Mouse (Mus musculus): Measurements from ENCODE around the gene Taok3. TPM values are rescaled to one million over a fixed set of nuclear protein-coding genes. Genes with fewer than 3 reads are reported as not detected.

Taok3 gene
- total RNA-seq, 2 experiments from 2014 or later: 67.6 to 68.7 TPM

- DNase-seq (ENCODE audit: extremely low spot score in 1 of 2, low spot score in 2 of 2): peak in 1 of 2 experiments; percentile 59
- intact Hi-C loops (cut with DNase I): loop anchor here (5.0 kb wide), 2 partner anchors 127 to 157 kb away; no protein-coding TSS in a partner anchor
Measured at GRCm38 (mm10) chr5:117115193-117115767, 4.6 kb upstream of the Taok3 start.

DNA sequence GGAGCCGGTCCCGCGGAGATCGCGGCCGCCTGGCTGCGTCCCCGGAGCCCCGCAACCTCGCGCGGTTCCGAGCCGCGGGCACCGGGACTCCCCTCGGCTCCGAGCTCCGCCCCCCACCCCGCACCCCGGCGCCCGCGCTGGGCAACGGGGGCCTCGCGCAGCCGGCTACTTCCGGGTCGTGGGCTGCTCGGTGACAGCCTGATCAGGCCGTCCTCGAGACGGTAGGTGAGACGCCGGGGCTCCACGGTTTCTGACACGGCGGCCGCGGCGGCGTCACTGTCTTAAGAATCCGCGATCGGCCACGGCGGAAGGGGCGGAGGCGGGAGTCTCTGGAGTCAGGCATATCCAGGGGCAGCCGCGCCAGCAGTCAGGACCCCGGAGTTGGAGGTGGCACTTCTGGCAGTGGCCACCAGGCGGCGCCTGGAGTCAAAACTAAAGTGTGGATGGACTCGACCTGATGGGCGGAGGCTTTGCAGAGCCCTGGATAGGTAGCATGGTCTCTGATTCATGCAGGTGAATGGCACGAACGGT lies 4.0 kb upstream of the Taok3 start, which contains the start of gene Suds3:
Suds3 (minus strand) TSS at position 278 of the 531 bp plus-strand sequence.
- DNase-seq (ENCODE audit: extremely low spot score in 1 of 2, low spot score in 2 of 2): peak; percentile 94 to 96
- intact Hi-C loops (cut with DNase I): loop anchor here (5.0 kb wide), 2 partner anchors 126 to 156 kb away; no protein-coding TSS in a partner anchor

DNA sequence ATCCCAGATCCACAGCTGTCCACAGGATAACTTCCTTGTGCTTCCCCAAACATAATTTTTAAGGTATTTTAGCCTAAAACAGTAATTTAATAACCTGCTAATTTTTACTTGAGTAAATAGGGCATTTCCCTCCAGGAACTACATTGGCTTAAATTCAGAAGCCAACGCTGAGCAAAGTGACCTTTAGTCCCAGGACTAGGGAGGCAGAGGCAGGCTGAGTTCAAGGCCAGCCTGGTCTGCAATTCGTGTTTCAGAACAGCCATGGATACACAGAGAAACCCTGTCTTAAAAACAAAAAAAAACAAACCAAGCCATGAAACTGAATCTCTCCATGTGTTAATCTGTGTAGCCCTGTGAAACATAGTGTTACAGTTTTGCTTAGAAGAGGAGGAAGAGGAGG lies 3.3 kb upstream of the Taok3 start:
- intact Hi-C loops (cut with DNase I): loop anchor here (5.0 kb wide), 2 partner anchors 126 to 156 kb away; no protein-coding TSS in a partner anchor
- DNase-seq (ENCODE audit: extremely low spot score in 1 of 2, low spot score in 2 of 2): no peak

- intact Hi-C loops (cut with DNase I): loop anchor here (5.0 kb wide), 2 partner anchors 125 to 155 kb away; no protein-coding TSS in a partner anchor
- DNase-seq (ENCODE audit: extremely low spot score in 1 of 2, low spot score in 2 of 2): no peak
Measured at GRCm38 (mm10) chr5:117117241-117117640, 2.7 kb upstream of the Taok3 start.

- intact Hi-C loops (cut with DNase I): loop anchor here (5.0 kb wide), 2 partner anchors 125 to 155 kb away; no protein-coding TSS in a partner anchor
- DNase-seq (ENCODE audit: extremely low spot score in 1 of 2, low spot score in 2 of 2): no peak
Measured at GRCm38 (mm10) chr5:117117716-117118115, 2.2 kb upstream of the Taok3 start.

DNA sequence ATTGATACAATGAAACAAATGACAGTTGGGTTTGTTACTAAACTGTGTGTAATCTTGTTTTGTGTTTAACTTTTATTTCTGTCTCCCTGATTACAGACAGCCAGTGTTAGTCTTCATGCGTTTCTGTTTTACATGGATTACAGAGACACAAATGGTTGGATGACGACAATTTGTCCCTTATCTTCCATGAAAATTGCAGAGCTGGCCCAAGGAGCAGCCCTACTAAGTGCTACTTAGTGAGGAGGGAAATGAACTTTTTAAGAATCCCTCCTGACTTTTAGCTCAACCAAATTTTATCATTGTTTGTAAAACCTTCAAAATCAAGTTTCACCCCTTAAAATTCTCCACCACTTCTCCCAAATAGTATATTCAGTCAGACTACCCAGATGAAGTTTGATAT lies 1.7 kb upstream of the Taok3 start:
- DNase-seq (ENCODE audit: extremely low spot score in 1 of 2, low spot score in 2 of 2): no peak
- intact Hi-C loops (cut with DNase I): loop anchor here (5.0 kb wide), 2 partner anchors 124 to 154 kb away; no protein-coding TSS in a partner anchor

DNA sequence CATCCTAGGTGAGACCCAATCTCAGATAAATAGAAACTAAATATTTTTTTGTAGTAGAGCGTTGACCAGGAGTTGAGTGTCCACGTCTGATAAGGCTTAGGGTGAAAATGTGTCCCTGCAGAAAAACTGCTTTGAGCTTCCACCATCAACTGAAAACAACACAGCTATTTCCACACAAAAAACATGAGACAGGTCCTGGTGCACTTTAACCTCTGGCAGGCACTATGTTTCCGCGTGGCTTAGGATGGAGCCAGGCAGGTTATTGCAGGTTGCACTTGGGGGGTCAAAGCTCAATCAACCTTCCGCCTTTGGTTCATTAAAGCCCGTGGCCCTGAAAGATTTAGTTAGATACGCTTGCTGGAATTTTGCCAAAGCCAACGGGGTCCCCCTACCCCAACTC lies 1.1 kb upstream of the Taok3 start:
- intact Hi-C loops (cut with DNase I): loop anchor here (5.0 kb wide), 2 partner anchors 123 to 153 kb away; no protein-coding TSS in a partner anchor
- no peak for DNase-seq (ENCODE audit: extremely low spot score in 1 of 2, low spot score in 2 of 2)

GRCm38 (mm10) chr5:117120489-117121466 lies 849 bp downstream of the Taok3 start:
- intact Hi-C loops (cut with DNase I): no loop called here

GRCm38 (mm10) chr5:117121657-117122056 lies 1.7 kb downstream of the Taok3 start:
- intact Hi-C loops (cut with DNase I): no loop called here

More at GRCm38 (mm10) chr5:117120489-117121466, 849 bp downstream of the Taok3 start:
- no peak for DNase-seq (ENCODE audit: extremely low spot score in 1 of 2, low spot score in 2 of 2)

DNA sequence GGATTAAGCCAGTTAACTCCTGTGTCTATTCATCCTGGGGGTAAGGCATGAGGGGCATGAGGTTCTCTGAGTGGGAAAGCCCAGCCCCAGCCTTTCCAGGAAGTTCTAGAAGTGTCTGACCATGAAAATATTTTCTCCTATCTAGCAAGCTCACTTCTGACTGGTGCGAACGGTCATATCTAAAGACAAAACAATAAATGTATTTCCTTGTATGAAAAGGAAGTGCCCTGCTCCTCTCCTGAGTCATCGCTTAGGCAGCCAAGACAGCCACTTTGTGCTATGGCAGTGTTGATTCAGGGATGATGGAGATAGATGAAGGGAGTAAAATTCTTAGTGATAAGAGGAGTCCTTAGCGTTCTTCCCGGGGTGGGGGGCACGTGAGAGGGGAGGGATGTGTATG lies 3.2 kb downstream of the Taok3 start:
- DNase-seq (ENCODE audit: extremely low spot score in 1 of 2, low spot score in 2 of 2): no peak
- intact Hi-C loops (cut with DNase I): no loop called here

More at GRCm38 (mm10) chr5:117121657-117122056, 1.7 kb downstream of the Taok3 start:
- DNase-seq (ENCODE audit: extremely low spot score in 1 of 2, low spot score in 2 of 2): no peak

- intact Hi-C loops (cut with DNase I): no loop called here
- no peak for DNase-seq (ENCODE audit: extremely low spot score in 1 of 2, low spot score in 2 of 2)
Measured at GRCm38 (mm10) chr5:117123840-117124239, 3.9 kb downstream of the Taok3 start.

DNA sequence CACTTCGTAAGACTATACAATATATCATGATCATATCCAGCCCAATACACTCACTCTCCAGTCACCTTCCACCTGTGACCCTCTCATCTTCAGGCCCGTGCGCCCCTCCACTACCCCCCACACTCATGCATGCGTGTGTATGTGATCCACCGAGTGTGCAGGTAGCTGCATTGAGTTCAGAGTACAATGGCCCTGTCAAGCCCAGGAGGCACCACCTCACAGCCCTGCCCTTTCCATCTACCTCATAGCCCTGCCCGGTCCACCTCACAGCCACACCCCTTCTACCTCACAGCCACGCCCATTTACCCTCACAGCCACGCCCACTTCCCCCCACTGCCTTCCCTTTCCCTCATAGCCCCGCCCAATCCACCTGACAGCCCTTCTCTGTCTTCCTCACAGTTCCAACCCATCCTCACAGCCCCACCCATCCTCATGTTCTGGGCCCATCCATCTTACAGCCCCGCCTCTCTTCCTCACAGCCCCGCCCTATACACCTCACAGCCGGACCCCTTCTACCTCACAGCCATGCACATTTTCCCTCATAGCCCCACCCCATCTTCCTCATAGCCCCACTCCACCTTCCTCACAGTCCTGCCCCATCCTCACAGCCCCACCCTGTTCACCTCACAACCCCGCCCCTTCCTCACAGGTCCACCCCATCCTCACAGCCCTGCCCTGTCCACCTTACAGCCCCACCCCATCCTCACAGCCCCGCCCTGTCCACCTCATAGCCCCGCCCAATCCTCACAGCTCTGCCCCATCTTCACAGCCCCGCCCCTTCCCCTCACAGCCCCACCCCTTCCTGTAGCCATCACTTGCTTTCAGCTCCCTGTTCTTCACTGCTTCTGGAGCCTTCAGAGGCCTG lies 5.8 kb downstream of the Taok3 start:
- no peak for DNase-seq (ENCODE audit: extremely low spot score in 1 of 2, low spot score in 2 of 2)
- intact Hi-C loops (cut with DNase I): no loop called here

GRCm38 (mm10) chr5:117127051-117127450 lies 7.1 kb downstream of the Taok3 start:
- no peak for DNase-seq (ENCODE audit: extremely low spot score in 1 of 2, low spot score in 2 of 2)
- intact Hi-C loops (cut with DNase I): no loop called here

DNA sequence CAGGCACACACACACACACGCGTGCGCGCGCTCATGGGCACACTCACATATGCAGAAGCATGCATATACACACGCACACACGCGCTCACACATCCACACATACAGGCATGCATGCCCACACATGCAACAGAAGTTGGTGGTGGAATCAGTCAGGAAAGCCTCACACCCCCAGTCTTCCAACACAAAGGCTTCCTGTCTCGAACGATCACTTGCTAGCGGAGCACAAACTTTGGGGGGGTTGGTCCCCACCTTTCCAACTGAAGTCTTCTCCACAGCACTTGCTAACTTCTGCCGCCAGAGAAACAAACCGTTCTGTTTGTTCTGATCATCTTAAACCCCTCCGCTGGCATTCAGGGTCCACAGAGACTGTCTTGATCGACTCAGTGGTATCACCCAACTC lies 10.8 kb downstream of the Taok3 start:
- no peak for DNase-seq (ENCODE audit: extremely low spot score in 1 of 2, low spot score in 2 of 2)
- intact Hi-C loops (cut with DNase I): no loop called here

DNA sequence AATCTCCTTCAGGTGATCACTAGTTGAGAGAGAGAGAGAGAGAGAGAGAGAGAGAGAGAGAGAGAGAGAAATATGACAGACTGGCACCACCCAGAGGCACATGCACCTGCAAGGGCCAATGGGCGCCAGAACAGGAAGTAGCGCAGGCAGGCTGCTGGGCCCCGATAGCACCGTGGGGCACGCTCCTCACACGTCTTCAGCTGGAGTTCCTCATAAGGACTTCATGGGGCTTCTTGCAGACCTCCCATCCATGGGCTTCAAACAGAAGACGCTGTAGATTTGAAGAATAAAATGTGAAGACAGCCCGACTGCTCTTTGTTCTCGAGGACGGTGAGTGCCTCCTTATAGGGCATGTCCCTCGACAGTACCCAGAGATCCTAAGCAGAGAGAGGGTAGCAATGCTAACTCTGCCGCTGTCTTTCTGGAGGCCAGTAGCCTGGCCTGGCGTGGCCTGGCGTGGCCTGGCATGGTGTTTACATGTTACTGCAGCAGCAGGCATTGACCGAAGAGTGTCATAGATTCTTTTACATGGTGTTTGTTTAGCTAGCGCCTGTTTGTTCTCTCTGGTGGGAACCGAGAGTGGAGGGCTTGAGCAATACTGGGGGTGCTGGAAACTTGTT lies 13.6 kb downstream of the Taok3 start:
- intact Hi-C loops (cut with DNase I): no loop called here
- no peak for DNase-seq (ENCODE audit: extremely low spot score in 1 of 2, low spot score in 2 of 2)

DNA sequence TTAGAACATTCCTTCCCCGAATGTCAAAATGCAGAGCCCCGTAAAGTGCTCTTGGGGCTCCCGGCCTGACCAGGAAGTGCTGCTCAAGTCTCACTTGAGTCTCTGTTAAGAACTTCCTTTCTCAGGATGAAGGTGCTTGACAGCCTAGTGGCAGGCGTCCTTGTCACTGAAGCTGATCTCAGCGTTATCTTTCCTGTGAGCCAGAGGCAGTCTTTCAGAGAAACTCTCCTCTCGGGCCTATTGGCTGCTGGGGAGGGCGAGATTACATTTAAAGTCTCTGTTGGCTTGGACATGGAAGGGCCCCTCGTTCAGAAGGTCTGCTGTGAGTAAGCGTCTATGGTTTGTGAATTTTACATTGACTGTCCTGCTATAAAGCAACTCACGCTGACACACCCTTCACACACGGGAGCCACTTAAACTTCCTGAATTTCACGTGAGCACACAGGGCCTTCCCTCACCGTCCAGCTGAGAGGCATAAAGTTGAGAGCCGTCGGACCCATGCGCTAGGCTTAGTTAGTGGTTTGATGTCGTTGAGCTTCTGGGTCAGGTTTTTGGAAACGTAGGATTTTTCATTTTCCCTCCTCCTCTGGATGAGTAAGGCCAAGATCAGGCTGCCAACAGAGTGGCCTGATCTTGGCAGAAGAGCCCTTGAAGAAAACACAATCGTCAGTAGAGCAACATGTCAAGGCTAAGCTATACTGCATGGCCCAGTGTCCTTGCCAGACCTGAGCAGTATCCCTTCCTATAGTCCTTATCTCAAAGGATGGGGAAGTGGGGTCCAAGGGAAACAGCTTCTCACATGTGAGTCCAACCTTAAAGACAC lies 14.3 kb downstream of the Taok3 start:
- intact Hi-C loops (cut with DNase I): no loop called here
- no peak for DNase-seq (ENCODE audit: extremely low spot score in 1 of 2, low spot score in 2 of 2)

DNA sequence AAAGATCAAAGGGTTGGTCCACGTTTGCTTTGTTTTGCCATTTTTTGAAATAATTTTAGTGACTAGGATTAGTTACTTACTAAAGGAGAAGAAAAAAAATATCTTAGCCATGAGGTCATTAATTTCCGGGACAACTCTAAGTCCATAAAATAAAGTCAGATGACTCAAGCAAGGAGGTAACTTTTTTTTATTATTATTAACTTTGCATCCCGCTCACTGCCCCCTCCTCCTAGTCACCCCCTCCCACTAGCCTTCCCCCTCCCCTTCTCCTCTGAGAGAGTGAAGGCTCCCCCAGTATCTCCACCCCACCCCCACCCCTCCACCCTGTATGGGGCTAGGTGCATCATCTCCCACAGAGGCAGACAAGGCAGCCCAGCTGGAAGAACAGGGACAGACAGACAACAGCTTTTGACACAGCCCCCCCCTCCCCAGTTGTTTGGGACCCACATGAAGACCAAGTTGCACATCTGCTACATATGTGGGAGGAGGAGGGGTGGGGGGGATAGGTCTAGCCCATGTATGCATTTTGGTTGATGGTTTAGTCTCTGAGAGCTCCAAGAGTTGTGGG lies 15.0 kb downstream of the Taok3 start:
- intact Hi-C loops (cut with DNase I): no loop called here
- DNase-seq (ENCODE audit: extremely low spot score in 1 of 2, low spot score in 2 of 2): no peak

All from left cerebral cortex, postnatal 10 days (tissue).